Mouse (Mus musculus) cerebellum, postnatal 14 days (tissue): ENCODE measurements around the gene Kcnd2.
A peak's percentile ranks its signal among the peaks of the same experiment; 100 is the strongest.

Source experiments
- DNase-seq, 2 experiments: peaks; one replicate each; pipeline ENCODE4 v3.0.0; 2021; ENCODE audit warnings: mixed read lengths in 2 of 2

The Kcnd2 gene

GRCm38 (mm10) chr6:21697641-21698040 is 482.3 kb downstream of the Kcnd2 start:
- DNase-seq, result no peak

GRCm38 (mm10) chr6:21701131-21701530 is 485.8 kb downstream of the Kcnd2 start:
- DNase-seq, result no peak

- peak; percentile 17 to 61 for DNase-seq
These were observed 493.9 kb downstream of the Kcnd2 start for GRCm38 (mm10) chr6:21709228-21709627.

GRCm38 (mm10) chr6:21719121-21719520 is 503.8 kb downstream of the Kcnd2 start:
- peak; percentile 24 to 57 for DNase-seq

- DNase-seq, result peak; percentile 26 to 42
These were observed 506.9 kb downstream of the Kcnd2 start for GRCm38 (mm10) chr6:21722238-21722637.

- DNase-seq, result no peak
These were observed 525.3 kb downstream of the Kcnd2 start for GRCm38 (mm10) chr6:21740606-21741005.

- DNase-seq, result no peak
These were observed 529.4 kb downstream of the Kcnd2 start for GRCm38 (mm10) chr6:21744615-21745266.

GRCm38 (mm10) chr6:21747536-21747935 is 532.2 kb downstream of the Kcnd2 start:
- DNase-seq, result no peak

- peak in 1 of 2 experiments; percentile 9 for DNase-seq
These were observed 552.5 kb downstream of the Kcnd2 start for GRCm38 (mm10) chr6:21767787-21768221.

- DNase-seq, result no peak
These were observed 553.6 kb downstream of the Kcnd2 start for GRCm38 (mm10) chr6:21768745-21769446.

- no peak for DNase-seq
These were observed 554.1 kb downstream of the Kcnd2 start for GRCm38 (mm10) chr6:21769447-21769809.

GRCm38 (mm10) chr6:21774213-21774916 is 559.1 kb downstream of the Kcnd2 start:
- DNase-seq, result no peak
